Mouse (Mus musculus) MEL (cell line): ENCODE results near the gene Agl.
A peak's percentile ranks its signal among the peaks of the same experiment; 100 is the strongest.
"Not testable (repeated sequence)": the region's sequence is repeated elsewhere in the genome, so short reads cannot be mapped to it uniquely, and the experiment has no call there.

ENCODE experiments used
- CHD2 ChIP-seq: IDR thresholded peaks from 2 replicates; pipeline ENCODE4 v1.6.1; 2011; ENCODE audit warnings: low read length, improper control_type of control experiment
- CTCF ChIP-seq, 3 experiments: IDR thresholded peaks in 2 of 3; conservative IDR thresholded peaks in 1 of 3; 2 replicates each; pipeline ENCODE4 v1.5.1; 2011 to 2012; ENCODE audit warnings: low read length in 3 of 3, low read depth in 2 of 3, mild to moderate bottlenecking in 2 of 3, improper control_type of control experiment in 1 of 3, inconsistent platforms in 1 of 3, mixed read lengths in 1 of 3, moderate library complexity in 1 of 3; ENCODE audit not compliant: control insufficient read depth in 1 of 3, insufficient read depth in 1 of 3, poor library complexity in 1 of 3, severe bottlenecking in 1 of 3
- GABPA ChIP-seq: IDR thresholded peaks from 2 replicates; pipeline ENCODE4 v1.6.1; 2012; ENCODE audit warnings: low read depth, mild to moderate bottlenecking, inconsistent platforms, low read length, improper control_type of control experiment, moderate library complexity
- GATA1 ChIP-seq: IDR thresholded peaks from 2 replicates; pipeline ENCODE4 v1.6.1; 2011; ENCODE audit warnings: low read depth, low read length, improper control_type of control experiment
- MAFK ChIP-seq: IDR thresholded peaks from 2 replicates; pipeline ENCODE4 v1.6.1; 2011; ENCODE audit warnings: low read depth, mild to moderate bottlenecking, low read length, improper control_type of control experiment, borderline replicate concordance
- MAX ChIP-seq: IDR thresholded peaks from 2 replicates; pipeline ENCODE4 v1.6.1; 2011; ENCODE audit warnings: low read length, improper control_type of control experiment
- MYB ChIP-seq: IDR thresholded peaks from 2 replicates; pipeline ENCODE4 v1.6.1; 2011; ENCODE audit warnings: mild to moderate bottlenecking, low read depth, low read length, improper control_type of control experiment
- POLR2A ChIP-seq, 2 experiments: IDR thresholded peaks; 2 replicates each; pipeline ENCODE4 v1.6.1; 2011 to 2012; ENCODE audit warnings: low read length in 2 of 2, mild to moderate bottlenecking in 2 of 2, control low read depth in 1 of 2, improper control_type of control experiment in 1 of 2, low read depth in 1 of 2, moderate library complexity in 1 of 2; ENCODE audit not compliant: control insufficient read depth in 1 of 2, insufficient read depth in 1 of 2, poor library complexity in 1 of 2
- SIN3A ChIP-seq: IDR thresholded peaks from 2 replicates; pipeline ENCODE4 v1.6.1; 2012; ENCODE audit warnings: low read length, improper control_type of control experiment, inconsistent platforms

DNA sequence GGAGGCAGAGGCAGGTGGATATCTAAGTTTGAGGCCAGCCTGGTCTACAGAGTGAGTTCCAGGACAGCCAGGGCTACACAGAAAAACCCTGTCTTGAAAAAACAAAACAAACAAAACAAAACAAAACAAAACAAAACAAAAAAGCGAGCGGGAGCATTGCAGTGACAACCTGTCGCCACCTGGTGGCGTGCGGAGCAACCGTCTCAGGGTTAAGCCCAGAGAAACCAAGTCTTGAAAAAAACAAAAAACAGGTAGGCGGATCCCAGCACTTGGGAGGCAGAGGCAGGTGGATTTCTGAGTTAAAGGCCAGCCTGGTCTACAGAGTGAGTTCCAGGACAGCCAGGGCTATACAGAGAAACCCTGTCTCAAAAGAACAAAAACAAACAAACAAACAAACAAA is 41.0 kb downstream of the Agl start:
- TF ChIP-seq CTCF (IDR thresholded peaks at IDR 0.05 in 2 of 3, conservative IDR thresholded peaks at IDR 0.05 in 1 of 3; ENCODE audit: control insufficient read depth in 1 of 3, insufficient read depth in 1 of 3, low read depth in 2 of 3, low read length in 3 of 3, poor library complexity in 1 of 3, severe bottlenecking in 1 of 3) (peak in 2 of 3 experiments; percentile 57 to 75; a peak in 5 of 6 replicates), SIN3A (peak; percentile 19; the same call in 1 of the 2 replicates)
- TF ChIP-seq POLR2A (IDR thresholded peaks at IDR 0.05; ENCODE audit: control insufficient read depth in 1 of 2, insufficient read depth in 1 of 2, low read depth in 1 of 2, low read length in 2 of 2, poor library complexity in 1 of 2); GATA1; GABPA; MAFK; MYB; CHD2; MAX: not testable (repeated sequence)
